In the genomic region with DNA sequence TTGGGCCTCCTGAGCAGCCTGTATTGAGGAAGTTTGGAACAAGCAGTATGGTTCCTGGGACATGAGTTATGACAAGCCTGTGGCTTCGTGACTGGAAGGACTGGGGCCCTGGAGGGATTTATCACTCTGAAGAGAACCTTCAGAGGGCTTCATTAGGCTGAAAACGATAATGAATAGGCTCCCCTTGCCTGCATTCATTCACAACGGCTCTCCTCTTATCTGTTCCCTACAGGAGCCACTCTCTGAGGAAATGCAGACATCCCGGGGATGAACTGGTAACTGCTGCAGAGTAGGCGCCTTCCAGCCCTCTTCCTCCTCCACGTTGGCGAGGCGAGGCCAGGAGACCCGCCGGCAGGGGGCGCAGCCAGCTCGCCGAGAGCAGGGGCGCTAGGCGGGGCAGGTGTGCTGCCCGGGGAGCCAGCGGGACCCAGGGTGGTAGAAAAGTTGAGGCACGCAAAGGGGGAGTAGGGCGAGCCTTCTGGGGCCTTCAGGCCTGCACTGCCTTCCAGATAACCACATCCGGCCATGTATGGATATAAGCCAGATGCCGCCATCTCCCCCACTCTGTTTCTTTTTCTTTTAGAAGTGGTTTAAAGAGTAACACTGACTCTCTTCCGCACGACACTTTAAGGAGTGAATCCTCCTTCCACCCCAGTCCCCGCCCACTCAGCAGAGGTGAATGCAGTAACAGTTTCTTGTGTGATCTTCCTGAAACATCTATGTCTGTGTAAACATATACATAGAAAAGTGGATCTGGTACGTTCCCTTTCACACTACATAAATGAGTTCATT, we compare ENCODE assay signal across 8 mouse cellular contexts. TPM values are rescaled to one million over a fixed set of nuclear protein-coding genes. Genes with fewer than 3 reads are reported as not detected.
DNase-seq lines count a peak whose midpoint lies in the region; ATAC-seq lines count a peak whose summit lies in the region.

No protein-coding gene starts in this region.

- peak; percentile 69 for DNase-seq in R1 (ENCODE audit: low read depth, low spot score)
- peak; percentile 25 for DNase-seq in cerebellum, adult 9-11 months
- DNase-seq in gastrocnemius, adult 18-20 months (ENCODE audit: low spot score): peak; percentile 67
- DNase-seq in hindbrain, embryonic 14.5 days (ENCODE audit: low spot score): peak; percentile 69
- DNase-seq in left cerebral cortex, postnatal 14 days (ENCODE audit: low spot score in 2 of 2): peak; percentile 40 to 78
- peak; percentile 79 for DNase-seq in right cerebral cortex, postnatal 25 days
- DNase-seq in urinary bladder, postnatal 25 days (ENCODE audit: low spot score): peak; percentile 88

- peak overlapping the region; percentile 25 for H3K4me2 ChIP-seq in hindbrain, embryonic 14.5 days (replicated peaks)

- H3K27me3 ChIP-seq in hindbrain, embryonic 14.5 days (ENCODE audit: control insufficient read depth, insufficient read depth, low read length): peaks cover 9% of the 10 kb centered on the region; the same call in 1 of the 2 replicates

- H3K9me3 ChIP-seq in hindbrain, embryonic 14.5 days (ENCODE audit: control insufficient read depth, low read length): no peaks in the 10 kb centered on the region

- intact Hi-C loops in left cerebral cortex, postnatal 14 days (cut with DNase I): loop anchor here (5.0 kb wide), 2 partner anchors 105 to 315 kb away; no protein-coding TSS in a partner anchor

- H3K36me3 ChIP-seq in hindbrain, embryonic 14.5 days (replicated peaks; ENCODE audit: control insufficient read depth, insufficient read depth): no peaks in the 10 kb centered on the region

- peaks cover 28% of the 10 kb centered on the region for H3K4me1 ChIP-seq in hindbrain, embryonic 14.5 days (replicated peaks; ENCODE audit: control insufficient read depth, insufficient read depth, low read length)

- ATAC-seq in hindbrain, embryonic 14.5 days (ENCODE audit: low FRiP score): no peak; the same call in 1 of the 2 replicates
- ATAC-seq in megakaryocyte progenitor cell, adult 5-6 weeks (replicated peaks; ENCODE audit: poor library complexity): peak; percentile 71

- WGBS in hindbrain, embryonic 14.5 days: 11% methylated on average over 25 of the region's 25 CpGs

- no peak overlapping the region for H3K4me3 ChIP-seq in hindbrain, embryonic 14.5 days (replicated peaks; ENCODE audit: low read length)

- H3K9ac ChIP-seq in hindbrain, embryonic 14.5 days: no peak overlapping the region

- H3K27ac ChIP-seq in hindbrain, embryonic 14.5 days: no peak overlapping the region

RNA-seq across cellular contexts. Expression of a gene that starts 14.9 kb away (rescaled TPM):
- 1 to 10 TPM in 1 of 2 experiments, under 1 TPM in 1; 0.69 to 1.1 TPM for total RNA-seq in gastrocnemius, adult 18-20 months (2021)
- 62.6 and 73.4 TPM in 2 replicates for polyA plus RNA-seq in hindbrain, embryonic 14.5 days (2014; fragmentation: Nextera tagmentation; extraction: Ambion mirVana)
- total RNA-seq in left cerebral cortex, postnatal 14 days (2021): 1 to 10 TPM; 1.2 to 5.0 TPM
- total RNA-seq in megakaryocyte progenitor cell, adult 5-6 weeks (2015): 0.64 TPM in 1 of 2 replicates, not detected in the other
- total RNA-seq in megakaryocyte progenitor cell, adult 5-6 weeks (2017): not detected in 2 replicates

Comparison
In these comparisons a context has a peak if more than half of its experiments do, and no peak if none do; other contexts are left out.
1. DNase-seq: peak in every context shown above with its lines; median percentile 88 in urinary bladder, postnatal 25 days; 79 in right cerebral cortex, postnatal 25 days; 69 in R1; 69 in hindbrain, embryonic 14.5 days; 67 in gastrocnemius, adult 18-20 months; 59 in left cerebral cortex, postnatal 14 days; 25 in cerebellum, adult 9-11 months.